Mouse (Mus musculus): ENCODE results near the gene Atg4d.
A peak's percentile ranks its signal among the peaks of the same experiment; 100 is the strongest.
"Not testable (repeated sequence)": the region's sequence is repeated elsewhere in the genome, so short reads cannot be mapped to it uniquely, and the experiment has no call there.

The Atg4d gene

GRCm38 (mm10) chr9:21274336-21274735 lies 9.2 kb downstream of the Atg4d start:
- no peak for DNase-seq (ENCODE audit: low spot score)

DNA sequence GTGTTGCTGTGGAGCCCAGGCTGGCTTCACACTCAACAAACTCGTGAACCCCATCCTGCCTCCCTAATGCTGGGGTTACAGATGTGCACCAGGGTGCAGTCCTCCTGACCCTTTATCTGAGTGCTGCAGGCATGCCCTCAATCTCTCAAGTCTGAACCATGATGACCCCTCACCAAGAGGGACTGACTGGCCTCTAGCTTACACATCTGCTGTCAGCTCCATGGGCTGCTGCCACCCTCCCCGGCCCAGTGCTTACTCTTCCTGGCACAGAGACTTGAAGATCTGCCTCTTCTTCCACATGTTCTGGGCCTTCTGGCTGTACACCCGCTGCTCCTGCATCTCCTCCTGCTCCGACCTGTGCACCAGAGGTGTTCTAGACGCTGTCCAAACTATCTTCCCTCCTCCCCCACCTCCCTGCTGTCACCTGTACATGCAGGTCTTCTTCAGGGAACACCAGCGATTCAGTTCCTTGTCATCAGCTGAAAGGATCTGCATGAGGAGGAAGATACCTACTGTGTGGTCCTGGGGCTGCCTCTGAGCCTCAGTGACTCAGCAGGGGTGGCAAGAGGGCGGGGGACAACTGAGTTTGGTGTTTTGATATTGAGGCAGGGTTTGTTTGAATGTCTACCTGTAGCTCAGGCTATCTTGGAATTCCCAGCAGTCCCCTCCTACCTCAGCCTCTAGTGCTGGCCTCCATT lies 10.1 kb downstream of the Atg4d start:
- no peak for DNase-seq (ENCODE audit: low spot score)

DNA sequence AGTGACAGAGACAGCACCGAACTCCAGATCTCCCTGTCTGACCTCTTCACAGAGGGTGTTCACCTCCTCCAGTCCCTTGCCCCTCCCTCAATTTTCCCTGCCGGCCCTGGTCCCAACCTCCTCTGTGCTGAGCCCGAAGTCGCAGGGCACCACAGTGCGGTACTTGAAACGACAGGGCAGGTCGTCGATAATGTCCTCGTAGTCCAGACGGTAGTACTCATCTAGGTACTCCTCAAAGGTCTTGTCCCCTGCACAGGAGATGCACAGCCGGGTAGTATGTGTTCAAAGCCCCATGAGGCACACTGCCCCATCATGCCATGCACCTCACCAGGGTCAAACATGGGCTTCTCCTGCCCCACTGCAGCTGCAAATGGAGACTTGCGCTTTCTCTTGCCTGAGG lies 10.6 kb downstream of the Atg4d start:
- DNase-seq (ENCODE audit: low spot score): no peak

DNA sequence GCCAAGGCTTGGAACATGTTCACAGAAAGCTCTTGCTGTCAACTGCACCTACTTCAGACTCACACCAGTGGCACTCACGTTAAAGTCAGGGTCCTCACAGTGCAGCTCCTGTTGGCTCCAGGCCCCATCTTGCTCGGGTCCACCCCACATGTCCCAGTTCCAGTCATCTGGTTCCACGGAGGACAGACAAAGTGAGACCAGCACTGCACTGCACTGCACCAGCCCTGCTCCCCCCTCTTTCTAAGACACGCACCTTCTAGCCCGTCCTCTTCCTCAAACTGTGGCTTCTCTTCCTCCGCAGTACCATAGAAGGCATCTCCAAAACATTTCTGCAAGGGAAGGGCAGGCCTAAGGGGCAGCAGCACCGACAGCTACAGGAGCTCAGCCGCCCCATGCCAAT lies 11.2 kb downstream of the Atg4d start:
- DNase-seq (ENCODE audit: low spot score): no peak

DNA sequence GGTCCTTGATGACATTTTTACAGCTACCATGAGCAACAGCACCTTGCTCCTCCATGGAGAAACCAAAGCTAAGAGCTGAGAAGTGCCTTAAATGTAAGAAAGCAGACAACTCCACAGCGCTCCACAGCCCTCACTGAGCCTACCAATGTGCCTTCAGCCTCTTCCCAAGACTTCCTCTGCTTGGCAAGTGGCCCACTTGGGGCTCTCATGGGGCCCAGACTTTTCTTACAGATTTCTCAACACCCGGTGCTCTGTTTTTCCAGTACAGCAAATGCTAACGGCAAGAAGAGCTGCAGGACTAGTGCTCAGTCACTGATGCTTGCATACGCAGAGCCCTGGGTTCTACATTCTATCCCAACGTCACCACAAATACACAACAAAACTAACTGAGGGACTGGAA lies 12.7 kb downstream of the Atg4d start:
- no peak for DNase-seq (ENCODE audit: low spot score)

DNA sequence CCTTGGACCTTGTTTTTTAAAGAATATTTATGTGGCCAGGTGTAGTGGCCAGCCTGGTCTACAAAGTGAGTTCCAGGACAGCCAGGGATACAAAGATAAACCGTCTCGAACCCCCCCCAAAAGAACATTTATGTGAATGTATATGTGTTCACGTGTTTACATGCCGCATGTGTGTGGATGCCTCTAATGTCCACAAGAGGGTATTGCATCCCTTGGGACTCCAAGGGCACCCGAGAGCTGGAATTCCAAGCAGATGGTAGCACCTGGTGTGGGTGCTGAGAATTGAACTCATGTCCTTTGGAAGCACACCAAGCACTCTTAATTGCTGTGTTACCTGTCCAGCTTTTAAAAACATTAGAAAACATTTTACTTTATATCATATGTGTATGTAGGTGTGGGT lies 18.5 kb downstream of the Atg4d start:
- no peak for DNase-seq (ENCODE audit: low spot score)

DNA sequence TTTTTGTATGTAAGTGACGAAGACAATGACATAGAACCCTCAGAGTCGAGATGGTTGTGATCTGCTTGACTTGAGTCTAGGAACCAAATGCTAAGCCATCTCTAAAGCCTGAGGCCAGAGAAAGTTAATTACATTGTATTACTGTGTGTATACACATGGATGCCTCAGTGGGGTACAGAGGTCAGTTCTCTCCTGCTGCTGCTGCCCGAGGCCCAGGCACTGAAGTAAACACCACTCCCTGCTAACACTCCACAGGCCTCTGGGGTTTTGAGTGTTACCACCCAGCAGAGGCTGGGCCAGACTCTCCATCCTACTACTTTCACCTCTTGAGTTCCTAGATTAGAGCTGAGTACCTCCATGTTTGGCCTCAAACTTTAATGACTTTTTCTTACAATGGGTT lies 18.9 kb downstream of the Atg4d start:
- DNase-seq (ENCODE audit: low spot score): no peak

GRCm38 (mm10) chr9:21286753-21287152 lies 21.7 kb downstream of the Atg4d start:
- no peak for DNase-seq (ENCODE audit: low spot score)

DNA sequence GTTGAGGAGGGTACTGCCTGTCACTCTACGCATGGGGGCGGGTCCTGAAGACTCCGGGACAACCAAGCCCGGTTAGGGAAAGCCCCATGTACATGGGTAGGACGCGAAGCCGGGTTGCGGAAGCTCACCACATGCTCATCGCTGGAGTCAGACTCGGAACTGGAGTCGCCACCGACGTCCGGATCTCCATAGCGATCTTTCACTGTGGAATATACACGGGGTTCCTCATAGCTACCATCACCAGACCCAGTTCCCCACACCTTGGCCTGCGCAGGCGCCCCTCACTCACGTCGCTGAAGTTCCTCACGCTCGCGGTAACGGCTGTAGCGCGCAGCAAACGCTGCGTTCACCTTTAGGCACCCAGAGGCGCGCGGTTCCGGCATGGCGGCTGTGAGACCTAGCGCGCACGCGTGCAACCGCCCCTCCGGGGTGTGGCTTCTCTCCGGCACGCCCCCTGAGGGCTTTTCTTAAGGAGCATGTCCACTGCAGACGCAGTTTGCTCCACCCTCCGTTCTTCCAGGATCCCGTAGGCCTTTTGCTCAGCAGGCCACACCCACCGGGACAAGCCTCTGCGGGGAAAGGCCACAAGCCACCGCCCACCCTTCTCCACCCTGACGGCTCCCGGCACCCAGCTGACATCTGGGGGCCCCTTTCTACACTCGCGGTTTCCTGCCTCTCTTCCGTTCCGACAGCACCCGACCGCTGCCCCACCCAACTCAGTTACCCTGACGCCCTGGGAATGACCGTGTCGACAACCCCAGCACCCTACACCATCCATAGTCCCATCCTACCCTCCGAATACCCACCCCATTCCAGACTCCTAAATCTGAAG lies 22.7 kb downstream of the Atg4d start, which contains the start of gene Kri1:
Gene Kri1, minus strand, starts transcription at position 399 of the 832 bp plus-strand sequence.
- peak; percentile 99 for DNase-seq (ENCODE audit: low spot score)

GRCm38 (mm10) chr9:21288404-21289336 lies 23.6 kb downstream of the Atg4d start:
- no peak for DNase-seq (ENCODE audit: low spot score)

DNA sequence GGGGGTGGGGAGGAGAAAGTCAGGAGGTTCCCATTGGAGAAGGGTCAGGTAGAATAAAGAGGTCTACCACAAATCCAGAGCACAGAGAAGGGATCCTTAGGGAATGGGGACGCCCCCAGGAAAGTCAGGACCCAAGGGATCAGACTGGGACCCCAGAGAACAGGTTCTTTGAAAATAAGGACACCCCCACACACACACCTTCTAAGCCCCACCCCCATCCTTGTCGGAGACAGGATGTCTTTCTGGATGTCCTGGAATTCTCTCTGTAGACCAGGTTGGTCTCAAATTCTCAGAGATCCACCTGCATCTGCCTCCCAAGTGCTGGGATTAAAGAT lies 24.2 kb downstream of the Atg4d start:
- no peak for DNase-seq (ENCODE audit: low spot score)

DNA sequence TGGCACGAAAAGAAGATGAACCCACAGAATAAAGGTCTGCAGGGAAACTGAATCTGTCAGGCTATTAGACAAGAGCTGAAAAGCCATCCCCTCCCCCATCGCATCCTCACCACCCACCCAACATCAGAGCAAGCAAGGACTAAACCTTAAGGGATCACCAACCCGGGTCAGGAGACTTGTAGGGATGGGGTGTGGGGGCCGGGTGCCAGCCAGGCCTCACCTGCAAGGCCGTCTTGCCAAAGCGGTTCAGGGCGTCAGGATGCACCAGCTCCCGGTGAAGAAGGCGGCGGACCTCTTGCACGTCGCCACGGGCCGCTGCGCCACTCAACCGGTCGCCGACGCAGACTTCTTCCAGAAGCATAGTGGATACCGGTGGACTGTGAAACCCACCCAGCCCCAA lies 25.5 kb downstream of the Atg4d start:
- DNase-seq (ENCODE audit: low spot score): no peak

DNA sequence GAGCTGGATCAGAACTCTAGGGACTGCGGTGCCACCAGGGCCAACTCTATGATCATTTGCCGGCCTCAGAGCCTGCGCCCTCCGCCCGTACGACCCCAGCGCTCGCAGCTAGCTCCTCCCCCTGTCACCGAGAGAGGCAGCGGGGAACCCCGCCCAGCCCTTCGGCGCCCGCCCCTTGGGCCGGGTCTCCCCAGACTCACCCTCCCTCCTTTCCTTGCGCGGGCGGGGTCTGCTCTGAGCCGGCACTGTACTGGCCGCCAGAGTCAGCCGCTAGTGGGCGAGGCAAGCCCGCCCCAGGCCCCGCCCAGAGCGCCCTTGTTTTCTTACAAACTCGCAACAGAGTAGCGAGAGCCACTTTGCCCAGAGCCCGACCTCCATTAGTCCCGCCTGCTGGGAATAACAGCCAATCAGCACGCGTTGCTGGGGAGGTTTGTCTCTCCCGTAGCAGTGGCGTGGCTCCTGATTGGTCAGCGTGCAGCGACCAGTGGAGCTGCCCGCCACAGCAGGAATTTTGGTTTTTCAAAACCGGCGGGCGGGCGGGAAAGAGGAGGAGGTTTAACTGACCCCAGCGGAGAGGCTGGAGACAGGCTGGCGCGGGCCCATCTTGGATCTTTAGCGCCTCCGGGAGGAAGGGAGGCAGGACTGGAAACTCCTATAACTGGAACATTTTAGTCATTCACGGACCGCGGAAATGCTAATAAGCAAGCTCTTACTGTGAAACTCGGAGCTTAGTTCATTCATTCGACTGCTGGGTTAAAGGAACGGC lies 26.1 kb downstream of the Atg4d start, which contains the start of gene Cdkn2d:
Gene Cdkn2d, minus strand, starts transcription at position 386 of the 766 bp plus-strand sequence.
- DNase-seq (ENCODE audit: low spot score): peak; percentile 100

- DNase-seq (ENCODE audit: low spot score): not testable (repeated sequence)
Measured at GRCm38 (mm10) chr9:21291868-21292267, 26.8 kb downstream of the Atg4d start.

DNA sequence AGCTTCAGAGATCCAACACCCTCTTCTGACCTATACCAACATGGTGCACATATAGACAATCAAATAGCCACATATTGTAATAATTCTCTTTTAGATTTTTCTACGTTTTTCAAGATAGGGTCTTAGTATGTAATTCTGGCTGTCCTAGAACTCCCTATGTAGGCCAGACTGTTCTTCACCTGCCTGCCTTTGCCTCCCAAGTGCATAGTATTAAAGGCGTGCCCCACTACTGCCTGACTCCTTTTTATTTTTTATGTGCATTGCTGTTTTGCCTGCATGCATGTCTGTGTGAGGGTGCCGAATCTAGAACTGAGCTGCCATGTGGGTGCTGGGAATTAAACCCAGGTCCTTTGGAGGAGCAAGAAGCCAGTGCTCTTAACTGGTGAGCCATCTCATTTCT lies 27.2 kb downstream of the Atg4d start:
- DNase-seq (ENCODE audit: low spot score): no peak

GRCm38 (mm10) chr9:21299014-21299413 lies 33.9 kb downstream of the Atg4d start:
- DNase-seq (ENCODE audit: low spot score): no peak

DNA sequence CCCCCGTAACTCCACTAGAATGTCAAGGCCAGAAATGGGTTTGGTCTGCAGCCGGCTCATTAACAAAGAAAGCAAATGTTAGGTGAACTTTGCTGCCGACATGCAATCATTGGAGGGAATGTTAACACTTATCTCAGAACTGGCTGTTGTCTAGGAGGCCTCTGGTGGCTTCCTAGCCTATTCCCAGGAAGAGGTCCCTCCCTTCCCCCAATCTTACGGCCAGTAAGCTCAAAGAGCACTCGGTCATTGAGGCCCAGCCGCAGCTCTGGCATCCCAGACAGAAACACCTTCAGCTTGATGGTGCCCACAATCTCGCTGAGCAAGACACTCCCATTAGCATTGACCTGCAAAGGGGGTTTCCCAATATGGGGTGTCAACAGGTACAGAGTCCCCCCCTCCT lies 40.0 kb downstream of the Atg4d start:
- no peak for DNase-seq (ENCODE audit: low spot score)

- DNase-seq (ENCODE audit: low spot score): peak; percentile 65
Measured at GRCm38 (mm10) chr9:21309150-21309741, 44.2 kb downstream of the Atg4d start.

GRCm38 (mm10) chr9:21311695-21312094 lies 46.6 kb downstream of the Atg4d start:
- DNase-seq (ENCODE audit: low spot score): no peak

- no peak for DNase-seq (ENCODE audit: low spot score)
Measured at GRCm38 (mm10) chr9:21312134-21312533, 47.0 kb downstream of the Atg4d start, which contains the start of gene Ap1m2. Ap1m2 (minus strand) TSS chr9:21312337.

DNA sequence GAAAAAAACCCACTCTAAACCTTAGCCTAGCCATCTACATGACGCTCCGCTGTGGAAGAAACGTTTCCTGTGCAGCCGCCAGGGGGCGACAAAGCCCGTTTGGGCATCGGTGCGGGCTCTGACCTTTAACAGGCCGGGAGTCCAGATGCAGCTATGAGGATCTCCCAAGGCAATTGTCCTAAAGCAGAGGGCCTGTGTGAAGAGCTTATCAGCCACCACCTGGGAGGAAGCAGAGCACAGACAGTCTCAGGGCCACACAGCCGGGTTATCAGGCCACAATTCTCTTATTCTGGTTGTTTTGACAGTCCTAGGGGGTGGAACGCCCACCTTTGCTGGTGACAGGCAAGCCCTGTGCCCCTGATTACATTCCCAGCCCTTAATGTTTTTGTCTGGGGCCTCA lies 48.3 kb downstream of the Atg4d start:
- DNase-seq (ENCODE audit: low spot score): peak; percentile 92

All from c-Kit-positive CD71-positive TER-119-positive erythroid progenitor cells, embryonic 14.5 days (primary cell).